Mouse (Mus musculus) intestine, embryonic 16.5 days (tissue): ENCODE results near the gene Memo1. TPM values are rescaled to one million over a fixed set of nuclear protein-coding genes. Genes with fewer than 3 reads are reported as not detected.
A peak's percentile ranks its signal among the peaks of the same experiment; 100 is the strongest.

Experiments used
- ATAC-seq: fragments of 200-750 bp; cut with Nextera tagmentation; 2 replicates; pipeline ENCODE4 v1.8.0; 2017; ENCODE audit warnings: moderate TSS enrichment, moderate library complexity
- H3K27ac ChIP-seq: fragments of 300-500 bp; sonication (generic); 2 replicates; pipeline ENCODE4 v1.5.1; 2014; ENCODE audit warnings: mild to moderate bottlenecking, low read length
- H3K27me3 ChIP-seq: fragments of 300-500 bp; sonication (generic); replicated peaks from 2 replicates; pipeline ENCODE4 v1.6.1; 2014; ENCODE audit warnings: low read length, control low read depth, mixed read lengths; ENCODE audit not compliant: control insufficient read depth, insufficient read depth
- H3K36me3 ChIP-seq: fragments of 300-500 bp; sonication (generic); 2 replicates; pipeline ENCODE4 v1.6.1; 2014; ENCODE audit warnings: low read length, control low read depth; ENCODE audit not compliant: control insufficient read depth, insufficient read depth
- H3K4me1 ChIP-seq: fragments of 300-500 bp; sonication (generic); 2 replicates; pipeline ENCODE4 v1.6.1; 2014; ENCODE audit warnings: low read length, control low read depth, mixed read lengths; ENCODE audit not compliant: control insufficient read depth, insufficient read depth
- H3K4me2 ChIP-seq: fragments of 300-500 bp; sonication (generic); 2 replicates; pipeline ENCODE4 v1.6.1; 2014; ENCODE audit warnings: low read depth, low read length, control low read depth
- H3K4me3 ChIP-seq: fragments of 300-500 bp; sonication (generic); 2 replicates; pipeline ENCODE4 v1.5.1; 2014; ENCODE audit warnings: mild to moderate bottlenecking, low read length
- H3K9ac ChIP-seq: fragments of 300-500 bp; sonication (generic); 2 replicates; pipeline ENCODE4 v1.6.1; 2014; ENCODE audit warnings: low read depth, low read length
- H3K9me3 ChIP-seq: fragments of 300-500 bp; sonication (generic); 2 replicates; pipeline ENCODE4 v1.6.1; 2016; ENCODE audit warnings: low read length, control low read depth; ENCODE audit not compliant: control insufficient read depth
- WGBS: fragments of 180-500 bp; shearing (Covaris S2); extraction: QIAGEN DNeasy Blood & Tissue Kit; methylation state at CpG from one replicate; pipeline ENCODE4 v1.1.7; 2014; 5-methylcytosine and 5-hydroxymethylcytosine counted together
- polyA plus RNA-seq: library from polyadenylated mRNA; unstranded; fragments of >200 nt; fragmentation: Nextera tagmentation; extraction: Ambion mirVana; gene quantifications from 2 replicates; pipeline ENCODE4 v1.2.1, GENCODE M21; 2015

The Memo1 gene
- polyA plus RNA-seq, 1 experiment from 2014 or later, result 70.2 TPM

DNA sequence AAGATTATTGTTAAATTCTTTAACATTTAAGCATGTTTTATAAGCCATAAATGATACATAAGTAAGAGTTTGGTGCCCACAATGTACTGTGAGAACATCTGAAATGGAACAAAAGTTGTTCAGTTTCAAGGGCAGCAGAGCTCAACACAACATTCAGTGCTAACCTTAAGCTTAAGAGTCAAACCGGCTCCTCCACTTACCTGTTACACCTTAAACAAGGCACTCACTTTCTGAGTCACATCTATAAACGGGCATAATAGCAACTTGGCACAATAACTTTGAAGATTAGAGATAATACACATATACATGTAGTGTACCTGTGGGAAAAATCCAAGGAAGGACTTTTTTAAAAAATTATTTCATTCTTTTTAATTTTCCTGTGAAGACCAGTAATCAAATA lies 9.6 kb downstream of the Memo1 start:
- Histone ChIP-seq H3K4me3 (no peak overlapping the region), H3K9me3 (no peaks in the 10 kb centered on the region), H3K27ac (no peak overlapping the region), H3K9ac (no peak overlapping the region), H3K27me3 (no peaks in the 10 kb centered on the region), H3K36me3 (no peaks in the 10 kb centered on the region), H3K4me1 (peaks cover under 1% of the 10 kb centered on the region; the same call in 1 of the 2 replicates), H3K4me2 (no peak overlapping the region)
- 57% methylated on average over 2 of the region's 2 CpGs for WGBS
- peak; percentile 45; the same call in 1 of the 2 replicates for ATAC-seq

DNA sequence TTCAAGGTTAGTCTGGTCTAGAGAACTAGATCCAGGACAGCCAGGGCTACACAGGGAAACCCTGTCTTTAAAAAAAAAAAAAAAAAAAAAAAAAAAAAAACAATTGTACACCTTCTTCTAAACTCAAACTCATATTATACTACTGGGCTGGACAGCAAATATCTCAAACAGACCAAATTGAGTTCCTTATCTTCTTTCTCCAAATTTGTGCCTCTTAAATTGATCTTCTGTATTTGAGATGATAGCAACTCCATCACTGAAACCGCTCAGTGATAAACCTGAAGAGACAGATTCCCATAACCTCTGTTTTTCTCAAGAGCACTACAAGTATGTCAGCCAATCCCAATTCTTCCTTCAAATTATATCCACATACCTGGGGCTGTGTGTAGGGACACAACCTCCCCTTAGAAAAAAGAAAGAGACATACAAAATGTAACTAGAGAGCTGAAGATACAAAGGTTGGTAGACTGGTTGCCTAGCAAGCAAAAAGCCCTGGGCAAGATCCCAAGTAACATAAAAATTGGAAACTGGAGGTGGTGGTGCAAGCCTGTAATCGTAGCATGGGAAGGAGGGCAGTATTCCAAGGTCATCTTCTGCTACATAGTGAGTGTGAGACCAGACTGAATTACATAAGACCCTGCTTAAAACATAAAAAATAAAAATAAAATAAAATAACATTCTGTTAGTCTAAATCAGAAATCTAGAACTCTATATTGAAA lies 10.8 kb downstream of the Memo1 start:
- H3K4me3 ChIP-seq, result no peak overlapping the region
- H3K36me3 ChIP-seq, result no peaks in the 10 kb centered on the region
- H3K9ac ChIP-seq, result no peak overlapping the region
- WGBS, result 81% methylated on average over 2 of the region's 2 CpGs
- no peak overlapping the region for H3K27ac ChIP-seq
- H3K27me3 ChIP-seq, result no peaks in the 10 kb centered on the region
- H3K4me2 ChIP-seq, result no peak overlapping the region
- H3K4me1 ChIP-seq, result no peaks in the 10 kb centered on the region
- no peak for ATAC-seq
- H3K9me3 ChIP-seq, result no peaks in the 10 kb centered on the region

DNA sequence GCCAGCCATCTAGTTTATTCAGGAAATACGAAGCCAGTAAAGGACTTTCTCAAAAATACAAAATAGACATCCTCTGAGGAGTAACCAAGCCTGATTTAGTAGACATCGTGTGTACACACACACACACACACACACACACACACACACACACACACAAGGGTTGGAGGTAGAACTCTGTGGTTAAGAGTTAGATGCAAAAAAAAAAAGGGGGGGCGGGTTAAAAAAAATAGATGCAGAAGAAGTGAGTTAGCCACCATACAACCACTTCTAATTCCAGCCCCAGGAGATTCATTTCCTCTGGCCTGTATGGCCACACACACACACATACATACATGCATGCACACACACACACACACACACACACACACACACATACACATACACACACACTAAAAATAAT lies 13.3 kb downstream of the Memo1 start:
- no peak overlapping the region for H3K4me2 ChIP-seq
- ATAC-seq, result no peak
- H3K36me3 ChIP-seq, result no peaks in the 10 kb centered on the region
- H3K4me1 ChIP-seq, result no peaks in the 10 kb centered on the region
- no peak overlapping the region for H3K27ac ChIP-seq
- H3K9me3 ChIP-seq, result no peaks in the 10 kb centered on the region
- H3K9ac ChIP-seq, result no peak overlapping the region
- no peaks in the 10 kb centered on the region for H3K27me3 ChIP-seq
- H3K4me3 ChIP-seq, result no peak overlapping the region
- 84% methylated on average over 3 of the region's 3 CpGs for WGBS

DNA sequence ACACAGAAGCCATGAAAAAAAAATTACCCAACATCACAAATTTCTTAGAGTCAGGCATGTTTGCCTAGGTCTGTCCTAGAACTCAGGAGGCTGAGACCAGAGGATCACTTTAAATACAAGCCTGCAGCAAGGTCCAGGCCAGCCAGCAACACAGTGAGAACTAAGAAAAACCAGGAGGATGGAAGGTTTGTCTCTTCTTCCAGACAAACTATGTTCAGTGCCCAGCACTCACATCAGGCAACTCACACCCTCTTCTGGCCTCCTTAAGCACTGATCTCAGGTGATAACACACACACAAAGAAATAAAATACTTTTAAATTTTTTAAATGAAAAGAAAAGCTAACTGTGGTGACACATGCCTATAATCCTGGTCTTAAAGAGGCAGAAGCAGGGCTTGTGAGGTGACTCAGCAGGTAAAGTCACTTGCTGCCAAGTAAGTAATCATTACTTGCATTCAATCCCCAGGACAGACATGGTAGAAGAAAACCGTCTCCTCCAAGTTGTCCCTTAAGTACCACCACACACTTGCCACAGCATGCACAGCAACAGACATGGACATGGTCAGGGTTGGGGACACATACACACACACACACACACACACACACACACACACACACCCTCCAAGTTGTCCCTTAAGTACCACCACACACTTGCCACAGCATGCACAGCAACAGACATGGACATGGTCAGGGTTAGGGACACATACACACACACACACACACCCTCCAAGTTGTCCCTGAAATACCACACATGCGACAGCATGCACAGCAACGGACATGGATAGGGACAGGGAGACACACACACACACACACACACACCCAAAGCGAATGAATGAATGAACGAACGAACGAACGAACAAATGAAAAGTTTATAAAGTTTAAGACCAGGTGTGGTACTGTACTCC lies 16.1 kb downstream of the Memo1 start:
- Histone ChIP-seq H3K27me3 (no peaks in the 10 kb centered on the region), H3K9me3 (no peaks in the 10 kb centered on the region), H3K4me2 (no peak overlapping the region), H3K36me3 (no peaks in the 10 kb centered on the region), H3K4me1 (no peaks in the 10 kb centered on the region), H3K27ac (no peak overlapping the region), H3K9ac (no peak overlapping the region), H3K4me3 (no peak overlapping the region)
- ATAC-seq, result peak; percentile 23
- 92% methylated on average over 8 of the region's 8 CpGs for WGBS

DNA sequence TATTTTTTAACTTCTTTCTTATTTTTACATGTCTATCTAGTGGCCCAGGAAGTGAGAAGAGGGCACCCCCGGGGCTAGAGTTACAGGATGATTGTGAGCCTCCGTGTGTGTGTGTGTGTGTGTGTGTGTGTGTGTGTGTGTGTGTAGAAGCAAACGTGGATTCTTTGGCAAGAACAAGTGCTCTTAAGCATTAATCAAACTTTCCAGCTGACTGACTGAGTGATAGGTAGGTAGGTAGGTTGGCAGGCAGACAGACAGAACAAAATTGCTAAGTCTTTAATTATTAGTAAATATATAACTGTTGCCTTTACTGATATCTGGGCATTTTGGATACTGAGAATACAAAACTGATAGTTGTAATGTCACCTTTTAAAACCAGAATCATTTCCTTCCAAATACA lies 20.9 kb downstream of the Memo1 start:
- no peak for ATAC-seq
- no peaks in the 10 kb centered on the region for H3K9me3 ChIP-seq
- H3K27me3 ChIP-seq, result no peaks in the 10 kb centered on the region
- no peaks in the 10 kb centered on the region for H3K36me3 ChIP-seq
- H3K4me2 ChIP-seq, result no peak overlapping the region
- H3K4me1 ChIP-seq, result peaks cover 3% of the 10 kb centered on the region; the same call in 1 of the 2 replicates
- no peak overlapping the region for H3K27ac ChIP-seq
- WGBS, result 76% methylated on average over 3 of the region's 3 CpGs
- H3K4me3 ChIP-seq, result no peak overlapping the region
- H3K9ac ChIP-seq, result no peak overlapping the region

DNA sequence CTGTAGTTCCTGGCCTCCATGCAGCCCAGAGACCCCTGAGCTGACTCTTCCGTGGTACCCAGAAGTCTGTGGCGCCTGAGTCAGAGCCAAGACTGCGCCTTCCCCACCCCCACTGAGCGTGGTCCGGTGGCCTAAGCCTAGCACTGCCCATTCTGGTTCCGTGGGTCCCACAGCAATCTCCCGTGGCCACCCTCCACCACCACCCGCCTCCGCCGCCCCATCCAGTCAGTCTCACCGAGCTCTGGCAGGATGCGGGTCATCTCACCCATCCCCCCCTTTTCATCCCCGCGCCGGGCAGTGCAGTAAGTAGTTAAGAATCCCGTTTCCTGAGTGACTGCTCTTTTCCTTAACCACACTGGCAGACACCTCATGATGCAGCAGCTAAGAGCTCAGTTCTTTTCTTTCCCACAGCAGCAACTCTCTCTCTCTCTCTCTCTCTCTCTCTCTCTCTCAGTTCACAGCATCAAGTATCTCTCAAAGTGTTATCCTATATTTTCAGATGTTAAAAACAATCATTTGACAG lies 22.6 kb downstream of the Memo1 start:
- 78% methylated on average over 16 of the region's 16 CpGs for WGBS
- no peaks in the 10 kb centered on the region for H3K36me3 ChIP-seq
- peak; percentile 28; the same call in 1 of the 2 replicates for ATAC-seq
- no peak overlapping the region for H3K4me2 ChIP-seq
- no peak overlapping the region for H3K27ac ChIP-seq
- H3K4me3 ChIP-seq, result no peak overlapping the region
- H3K9me3 ChIP-seq, result no peaks in the 10 kb centered on the region
- peaks cover 3% of the 10 kb centered on the region; the same call in 1 of the 2 replicates for H3K4me1 ChIP-seq
- H3K27me3 ChIP-seq, result no peaks in the 10 kb centered on the region
- H3K9ac ChIP-seq, result no peak overlapping the region

DNA sequence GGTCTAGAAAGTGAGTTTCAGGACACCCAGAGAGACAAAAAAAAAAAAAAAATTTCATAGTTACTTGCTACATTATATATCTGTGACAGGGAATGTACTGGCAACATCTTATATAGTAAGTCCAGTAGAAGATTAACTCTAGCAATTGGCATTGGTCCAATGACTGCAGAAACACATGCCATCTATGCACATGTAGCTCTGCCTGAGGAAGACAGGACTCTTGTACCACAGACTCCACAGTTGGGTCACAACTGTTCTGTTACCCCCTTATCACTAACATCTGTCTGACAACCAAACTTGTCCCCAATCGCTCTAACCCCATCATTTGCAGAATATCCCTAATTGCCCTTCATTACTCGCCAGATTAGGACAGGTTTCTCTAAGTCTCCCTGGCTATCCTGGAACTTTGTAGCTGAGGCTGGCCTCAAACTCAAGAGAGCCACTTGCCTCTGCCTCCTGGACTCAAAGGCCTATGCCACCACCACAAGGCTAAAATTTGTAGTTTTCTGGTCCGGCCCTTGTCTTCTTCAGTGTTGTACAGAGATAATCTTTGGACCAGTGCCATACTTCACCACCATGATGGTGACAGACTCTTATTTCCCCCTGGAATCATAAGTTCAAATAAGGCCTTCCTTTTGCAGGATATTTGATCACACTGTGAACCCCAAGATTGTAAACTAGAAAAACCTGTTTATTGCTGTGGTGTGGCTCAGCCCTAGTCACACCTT lies 23.6 kb downstream of the Memo1 start:
- H3K4me3 ChIP-seq, result no peak overlapping the region
- no peak overlapping the region for H3K9ac ChIP-seq
- H3K4me1 ChIP-seq, result peaks cover 3% of the 10 kb centered on the region; the same call in 1 of the 2 replicates
- H3K4me2 ChIP-seq, result no peak overlapping the region
- H3K9me3 ChIP-seq, result no peaks in the 10 kb centered on the region
- no peaks in the 10 kb centered on the region for H3K27me3 ChIP-seq
- WGBS, result 86% methylated on average over 3 of the region's 3 CpGs
- no peak overlapping the region for H3K27ac ChIP-seq
- peak; percentile 54; the same call in 1 of the 2 replicates for ATAC-seq
- H3K36me3 ChIP-seq, result no peaks in the 10 kb centered on the region

DNA sequence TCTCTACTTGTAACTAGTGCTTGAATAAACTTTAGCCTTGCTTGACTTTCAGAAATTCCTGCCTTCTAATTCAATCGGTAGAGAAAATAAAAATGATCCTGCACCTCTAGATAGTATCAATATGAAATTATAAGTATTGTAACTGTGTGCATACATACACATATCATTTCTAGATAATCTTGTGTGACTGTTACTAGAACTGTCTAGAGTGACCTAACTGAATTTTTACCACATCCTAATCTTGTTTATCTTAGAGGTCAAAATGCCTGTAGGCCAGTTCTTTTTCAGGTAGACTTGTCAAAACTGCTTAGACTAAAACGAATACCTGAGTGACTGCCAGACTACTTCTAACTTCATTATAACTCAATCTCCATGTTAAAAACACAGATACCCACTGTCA lies 25.1 kb downstream of the Memo1 start:
- Histone ChIP-seq H3K36me3 (no peaks in the 10 kb centered on the region), H3K27me3 (no peaks in the 10 kb centered on the region), H3K9me3 (no peaks in the 10 kb centered on the region), H3K4me3 (no peak overlapping the region), H3K4me2 (no peak overlapping the region), H3K9ac (no peak overlapping the region), H3K4me1 (peaks cover 8% of the 10 kb centered on the region), H3K27ac (no peak overlapping the region)
- WGBS, result 67% methylated on average over 2 of the region's 2 CpGs
- ATAC-seq, result no peak
